Mouse (Mus musculus): ENCODE results near the gene Tigar.

Gene Tigar

DNA sequence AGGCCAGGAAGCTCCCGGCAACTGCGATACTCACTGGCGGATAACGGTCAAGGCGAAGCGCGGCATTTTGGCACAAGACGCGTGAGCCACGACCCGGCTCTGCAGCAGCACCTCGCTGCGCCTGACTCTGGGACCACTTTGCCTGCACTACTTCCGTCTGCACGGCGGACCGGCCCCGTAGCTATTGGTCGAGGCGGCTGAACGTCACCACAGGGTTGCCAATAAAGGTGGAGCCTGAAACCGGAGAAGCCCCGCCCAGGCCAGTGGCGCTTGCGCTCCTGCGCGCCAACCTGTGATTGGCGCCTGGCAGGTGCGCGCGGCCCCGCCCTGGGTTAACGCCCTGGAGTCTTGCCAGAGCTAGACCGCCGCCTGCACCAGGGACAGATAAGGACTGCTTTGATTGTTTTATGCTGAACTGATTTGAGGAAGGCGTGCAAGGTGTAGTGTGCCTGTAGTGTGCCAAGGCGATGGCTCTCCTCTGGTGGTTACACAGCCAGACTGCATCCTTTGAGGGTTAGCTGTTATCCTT is at the start of gene Tigar:
Gene Tigar (minus strand): TSS at position 156 of the 529 bp plus-strand sequence.
- peak; percentile 86 to 94 for DNase-seq (ENCODE audit: low spot score in 2 of 2)

DNA sequence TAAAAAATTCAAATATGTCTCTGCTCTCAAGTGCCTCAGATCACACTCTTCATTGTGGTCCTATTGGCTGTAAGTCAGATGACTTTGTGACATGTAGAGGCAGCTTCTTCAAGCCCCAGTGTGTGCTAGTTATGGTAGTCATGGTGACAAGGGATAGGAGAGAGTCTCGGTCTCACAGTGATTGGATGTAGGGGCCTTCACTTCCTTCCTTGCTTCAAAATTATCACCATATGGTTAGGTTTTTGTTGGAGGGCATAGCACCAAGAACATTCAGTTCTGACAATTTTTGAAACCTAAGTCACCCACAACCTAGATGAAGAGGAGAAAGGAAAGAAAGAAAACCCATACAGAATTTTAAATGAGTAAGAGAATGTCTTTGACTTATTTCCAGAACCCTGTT is 48.0 kb upstream of the Tigar start:
- no peak for DNase-seq (ENCODE audit: low spot score in 2 of 2)

DNA sequence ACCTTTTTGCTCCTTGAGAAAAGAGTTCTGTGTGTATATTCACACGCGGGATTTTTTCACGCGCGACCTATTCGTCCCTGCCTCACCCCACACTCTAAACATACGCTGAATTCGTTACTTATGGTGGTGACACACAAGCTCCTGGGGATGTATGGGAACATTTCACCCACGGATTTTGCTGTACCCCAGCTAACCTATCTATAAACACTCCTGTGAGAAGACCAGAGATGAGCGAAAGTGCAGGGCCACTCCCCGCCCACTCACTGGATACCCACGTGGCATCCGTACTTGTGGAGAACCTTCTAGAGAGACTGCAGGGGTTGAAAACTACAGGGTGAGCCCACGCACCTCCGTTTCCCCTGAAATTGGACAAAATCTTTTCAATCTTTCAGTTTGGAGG is 46.1 kb upstream of the Tigar start:
- no peak for DNase-seq (ENCODE audit: low spot score in 2 of 2)

- DNase-seq (ENCODE audit: low spot score in 2 of 2), result no peak
These were observed 45.4 kb upstream of the Tigar start for GRCm38 (mm10) chr6:127154708-127155268.

DNA sequence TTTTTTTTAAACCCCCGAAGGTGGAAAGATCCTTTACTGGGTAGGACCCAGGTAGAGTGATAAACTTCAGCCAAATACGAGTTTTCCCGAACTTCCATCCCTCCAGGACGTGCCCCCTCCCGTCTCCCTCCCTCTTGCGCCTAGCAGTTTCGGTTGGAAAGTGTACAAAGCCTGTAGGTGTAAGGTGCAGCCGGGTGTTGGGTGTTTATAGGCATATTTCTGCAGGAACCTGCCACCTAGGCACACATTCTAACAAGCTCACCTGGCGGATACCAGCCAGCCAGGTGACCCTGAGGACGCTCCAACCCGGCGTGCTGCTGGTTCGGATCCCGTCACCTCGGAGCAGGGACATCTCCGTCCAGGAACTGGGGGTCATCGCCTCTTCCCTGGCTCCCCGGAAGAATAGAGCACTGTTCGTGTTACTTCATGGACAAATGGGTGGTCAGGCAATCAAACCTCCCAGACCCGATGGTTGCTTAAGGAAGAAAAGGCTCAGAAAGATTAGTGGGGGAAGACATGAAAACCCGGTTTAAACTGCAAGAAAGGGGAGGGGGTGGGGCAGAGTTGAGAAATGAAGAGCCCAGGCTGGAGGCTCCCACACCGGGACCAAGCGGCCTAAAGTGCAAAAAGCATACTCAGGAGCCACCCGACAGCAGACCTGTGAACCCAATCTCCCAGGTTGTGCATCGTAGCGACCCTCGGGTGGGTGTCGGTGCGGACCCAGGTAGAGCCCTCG is 44.8 kb upstream of the Tigar start:
- no peak for DNase-seq (ENCODE audit: low spot score in 2 of 2)

GRCm38 (mm10) chr6:127153296-127153800 is 44.0 kb upstream of the Tigar start:
- no peak for DNase-seq (ENCODE audit: low spot score in 2 of 2)

- peak in 1 of 2 experiments; percentile 56 for DNase-seq (ENCODE audit: low spot score in 2 of 2)
These were observed 43.0 kb upstream of the Tigar start, which contains the start of gene Ccnd2 for GRCm38 (mm10) chr6:127152106-127152951. Gene Ccnd2 (minus strand): TSS chr6:127152193.

- DNase-seq (ENCODE audit: low spot score in 2 of 2), result no peak
These were observed 42.3 kb upstream of the Tigar start for GRCm38 (mm10) chr6:127151565-127152105.

DNA sequence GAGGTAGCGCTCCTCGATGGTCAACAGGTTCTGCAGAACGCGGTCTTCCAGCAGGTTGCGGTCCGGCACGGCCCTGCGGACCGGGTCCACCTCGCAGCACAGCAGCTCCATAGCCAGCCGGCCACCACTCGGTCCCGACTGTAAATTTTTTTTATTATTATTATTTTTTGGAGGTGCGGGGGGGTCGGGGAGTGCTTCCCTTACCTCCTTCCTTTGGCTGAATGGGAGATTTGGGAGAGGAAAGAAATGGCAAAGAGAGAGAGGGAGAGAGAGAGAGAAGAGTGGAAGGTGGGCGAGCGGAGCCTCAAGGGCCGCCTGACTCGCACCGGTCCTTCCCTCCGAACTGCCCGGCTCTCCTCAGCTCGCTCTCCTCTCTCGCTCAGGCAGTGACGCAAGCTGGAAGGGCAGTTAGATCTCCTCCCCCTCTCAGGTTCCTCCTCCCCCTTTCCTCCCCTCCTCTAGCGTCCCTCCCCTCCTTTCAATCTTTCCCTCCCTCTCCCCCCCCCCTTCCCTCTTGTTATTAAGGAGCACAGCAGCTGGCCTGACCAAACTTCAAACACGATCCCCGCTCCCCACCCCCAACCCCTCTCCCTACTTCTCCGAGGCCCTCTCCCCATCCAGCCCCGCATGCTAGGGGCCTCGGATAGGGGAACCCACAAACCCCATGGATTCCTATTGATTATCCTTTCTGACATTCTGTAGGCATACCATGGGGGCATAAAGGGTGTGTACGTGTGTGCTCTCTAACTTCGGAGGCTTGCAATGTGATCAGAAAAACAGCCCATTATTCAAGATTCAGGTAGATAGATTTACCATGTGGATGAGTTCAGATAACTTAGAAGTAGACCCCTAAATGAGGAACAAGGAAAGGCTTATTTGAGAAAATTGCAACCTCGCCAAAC is 41.6 kb upstream of the Tigar start:
- peak in 1 of 2 experiments; percentile 64 for DNase-seq (ENCODE audit: low spot score in 2 of 2)

DNA sequence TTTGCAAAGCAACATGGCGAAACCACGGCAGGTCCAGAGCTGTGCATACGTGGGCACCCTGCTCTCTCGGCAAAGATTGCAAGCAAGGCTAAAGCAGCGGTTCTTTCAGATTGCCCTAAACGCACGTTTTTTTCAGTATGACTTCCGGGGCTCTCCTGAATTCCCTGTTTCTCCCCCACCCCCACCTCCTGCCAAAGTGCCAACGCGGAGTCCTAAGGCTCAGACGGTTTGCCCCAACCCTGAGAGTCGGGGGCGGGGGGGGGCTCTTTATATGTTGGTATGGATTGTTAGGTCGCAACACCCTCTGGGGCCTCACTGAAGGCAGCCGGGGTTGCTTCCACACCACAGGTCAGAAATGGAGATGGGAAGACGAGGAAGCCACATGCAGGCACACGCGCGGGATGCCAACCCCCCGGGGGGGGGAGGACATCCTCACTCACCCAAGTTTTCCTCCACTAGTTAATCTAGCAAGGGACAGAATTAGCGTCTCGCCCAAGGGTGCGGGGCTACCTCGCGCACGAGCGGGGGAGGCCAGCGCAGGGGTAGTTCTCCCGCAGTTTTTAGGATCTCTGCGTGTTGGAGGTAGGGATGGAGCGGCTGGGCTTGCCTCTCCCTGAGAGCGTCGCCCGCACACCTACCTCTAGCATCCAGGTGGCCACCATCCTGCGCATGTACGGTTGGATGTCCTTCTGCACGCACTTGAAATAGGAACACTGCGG is 40.7 kb upstream of the Tigar start:
- no peak for DNase-seq (ENCODE audit: low spot score in 2 of 2)

DNA sequence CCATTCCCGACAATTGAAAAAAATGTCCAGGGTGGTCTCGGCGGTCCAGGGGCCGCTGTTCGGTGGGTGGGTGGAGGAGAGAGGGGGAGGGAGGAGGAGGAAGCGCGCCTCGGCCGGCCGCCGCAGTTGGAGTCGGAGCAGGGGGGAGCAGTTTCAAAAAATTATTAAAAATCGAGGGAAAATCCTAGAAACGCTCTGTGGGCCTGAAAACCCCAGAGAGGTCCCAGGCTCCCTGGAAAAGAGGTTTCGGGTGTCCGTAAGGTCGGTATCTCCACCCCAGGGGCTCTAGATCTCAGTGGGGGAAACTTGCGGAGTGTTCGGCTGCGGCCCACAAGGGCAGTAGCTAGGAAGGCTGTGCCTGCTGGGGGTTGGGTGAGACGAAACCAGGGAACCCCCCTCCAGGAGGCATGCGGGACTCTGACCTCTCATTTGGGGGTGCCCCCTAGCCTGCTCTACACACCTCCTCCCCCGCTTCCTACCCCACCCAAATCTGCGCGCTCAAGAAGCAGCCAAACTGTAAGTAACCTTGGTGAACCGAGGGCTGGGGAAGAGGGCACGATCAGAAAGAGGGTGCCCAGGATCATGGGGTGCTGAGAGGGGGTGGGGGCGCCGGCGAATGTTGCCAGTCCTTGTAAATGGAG is 40.1 kb upstream of the Tigar start:
- no peak for DNase-seq (ENCODE audit: low spot score in 2 of 2)

- no peak for DNase-seq (ENCODE audit: low spot score in 2 of 2)
These were observed 39.4 kb upstream of the Tigar start for GRCm38 (mm10) chr6:127148526-127149302.

GRCm38 (mm10) chr6:127147665-127148064 is 38.3 kb upstream of the Tigar start:
- DNase-seq (ENCODE audit: low spot score in 2 of 2), result peak; percentile 53 to 84

DNA sequence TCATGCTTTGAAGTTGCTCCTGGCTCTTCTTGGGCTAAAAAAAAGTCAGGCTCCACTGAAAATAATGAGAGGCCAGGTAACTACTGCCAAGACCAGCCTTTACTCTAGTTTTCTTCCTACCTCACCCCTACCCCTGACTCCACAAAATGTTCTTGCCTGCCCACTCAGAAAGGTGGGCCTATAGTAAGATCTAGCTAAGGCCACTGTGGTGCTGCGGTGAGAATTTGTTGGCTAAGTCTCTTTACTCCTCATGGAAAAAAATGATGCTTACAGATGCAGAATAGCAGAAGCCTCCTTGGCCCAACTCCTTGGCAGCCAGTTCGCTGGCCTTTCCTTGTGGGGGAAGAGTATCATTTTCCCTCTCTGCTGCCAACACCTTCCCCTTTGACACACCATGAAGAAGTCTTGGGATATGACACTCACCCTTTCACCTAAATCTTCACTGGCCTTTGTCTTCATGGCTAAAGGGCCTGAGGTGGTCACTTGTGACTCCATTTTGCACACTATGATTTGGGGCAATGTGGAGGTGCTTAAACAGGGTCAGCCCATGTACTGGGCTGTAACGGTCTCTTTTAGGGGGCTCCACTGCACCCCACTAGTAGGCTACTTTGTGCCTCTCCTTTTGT is 37.1 kb upstream of the Tigar start:
- no peak for DNase-seq (ENCODE audit: low spot score in 2 of 2)

DNA sequence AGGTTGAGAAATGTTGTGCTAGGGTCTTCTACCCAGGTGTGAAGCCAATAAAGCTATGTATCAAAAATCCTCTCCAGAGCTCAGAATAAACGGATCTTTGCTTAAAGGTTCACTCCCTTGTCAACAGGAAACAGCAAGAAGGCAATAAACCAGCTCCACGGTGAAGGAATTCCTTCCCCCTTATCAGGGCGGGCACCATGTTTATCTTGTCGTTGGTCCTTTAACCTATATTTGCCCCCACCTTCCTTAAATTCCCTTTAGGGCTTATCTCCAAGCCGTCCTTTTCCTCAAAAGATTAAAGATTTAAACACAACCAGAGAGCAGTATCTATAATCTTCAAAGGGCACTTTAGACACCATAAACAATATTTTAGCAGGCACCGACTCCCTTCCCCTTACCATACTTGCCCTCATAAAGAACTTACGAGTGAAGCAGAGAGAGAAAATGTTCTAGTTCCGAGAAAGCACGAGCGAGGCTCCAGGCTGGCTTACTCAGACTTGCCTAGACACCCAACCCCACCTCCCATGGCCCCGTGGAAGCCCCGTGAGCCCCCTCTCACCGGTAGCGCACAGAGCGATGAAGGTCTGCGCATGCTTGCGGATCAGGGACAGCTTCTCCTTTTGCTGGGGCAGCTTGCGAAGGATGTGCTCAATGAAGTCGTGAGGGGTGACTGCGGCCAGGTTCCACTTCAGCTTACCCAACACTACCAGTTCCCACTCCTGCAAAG is 36.3 kb upstream of the Tigar start:
- DNase-seq (ENCODE audit: low spot score in 2 of 2), result no peak

DNA sequence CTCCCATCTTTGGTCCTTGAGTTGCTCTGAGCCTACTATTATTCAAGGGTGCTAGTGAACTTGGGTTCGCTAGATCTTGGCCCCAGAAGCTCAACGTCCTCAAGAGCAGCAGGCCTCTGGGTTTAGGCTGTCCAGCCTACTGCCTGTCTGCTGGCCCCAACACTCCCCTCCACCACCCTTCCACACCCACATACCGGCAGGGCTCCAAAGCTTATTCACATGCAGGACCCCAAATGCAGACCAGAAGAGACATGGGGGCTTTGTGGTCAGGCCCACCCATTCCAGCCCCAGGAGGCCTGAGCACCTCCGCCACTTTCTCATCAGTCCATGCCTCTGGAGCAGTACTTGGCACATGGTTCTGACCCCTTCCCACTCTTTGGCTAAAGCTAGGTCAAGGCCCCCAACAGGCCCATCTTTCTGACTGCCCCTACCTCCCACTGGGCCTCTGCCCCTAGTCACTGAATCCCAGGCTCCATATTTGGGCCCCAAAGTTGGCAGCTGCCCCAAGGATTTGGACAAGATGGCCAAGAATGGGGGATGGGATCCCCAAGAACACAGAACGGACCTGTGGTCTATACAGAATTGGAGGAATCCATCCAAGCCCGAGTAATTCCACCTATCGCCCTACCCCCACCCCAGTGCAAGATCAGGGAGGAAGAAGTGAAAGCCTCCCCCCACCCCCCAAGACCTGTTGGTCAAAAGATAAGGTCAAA is 34.4 kb upstream of the Tigar start:
- DNase-seq (ENCODE audit: low spot score in 2 of 2), result no peak

- DNase-seq (ENCODE audit: low spot score in 2 of 2), result no peak
These were observed 33.8 kb upstream of the Tigar start for GRCm38 (mm10) chr6:127143124-127143520.

Data from left cerebral cortex, adult 9 months (tissue).